Mouse (Mus musculus): Measurements from ENCODE around the gene Alg11.

Gene Alg11

GRCm38 (mm10) chr8:22061126-22061525 is 605 bp downstream of the Alg11 start:
- DNase-seq (ENCODE audit: low spot score), result no peak

DNA sequence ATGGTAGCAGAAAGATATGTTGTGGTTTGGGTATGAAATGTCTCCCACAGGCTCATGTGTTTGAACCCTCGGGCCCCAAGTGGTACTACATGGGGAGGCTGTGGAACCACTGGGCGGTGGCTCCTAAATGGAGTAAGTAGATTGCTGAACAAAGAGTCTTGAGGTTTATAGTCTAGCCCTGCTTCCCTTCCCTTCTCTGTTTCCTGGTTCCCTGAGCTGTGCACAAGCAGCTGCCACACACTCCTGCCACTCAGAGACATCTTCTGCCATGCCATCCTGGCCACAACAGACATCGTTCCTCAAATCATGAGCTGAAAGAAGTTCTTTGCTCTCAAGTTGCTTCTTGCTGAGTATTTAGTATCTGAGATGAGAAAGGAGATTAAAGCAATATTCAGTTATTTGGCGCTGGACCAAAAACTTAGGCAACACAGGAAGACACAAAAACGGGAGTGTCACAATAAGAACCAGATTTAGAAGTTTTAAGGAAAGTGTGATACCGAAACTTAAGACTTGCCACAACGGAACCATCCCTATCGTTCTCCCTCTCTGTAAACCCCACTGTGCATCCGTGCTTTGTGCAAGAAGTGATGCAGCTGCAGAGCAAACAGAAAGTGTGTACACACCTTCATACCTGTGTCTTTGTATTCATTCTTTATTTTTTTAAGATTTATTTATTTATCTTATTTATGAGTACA is 18.9 kb downstream of the Alg11 start:
- no peak for DNase-seq (ENCODE audit: low spot score)

GRCm38 (mm10) chr8:22089226-22089625 is 28.7 kb downstream of the Alg11 start:
- no peak for DNase-seq (ENCODE audit: low spot score)

DNA sequence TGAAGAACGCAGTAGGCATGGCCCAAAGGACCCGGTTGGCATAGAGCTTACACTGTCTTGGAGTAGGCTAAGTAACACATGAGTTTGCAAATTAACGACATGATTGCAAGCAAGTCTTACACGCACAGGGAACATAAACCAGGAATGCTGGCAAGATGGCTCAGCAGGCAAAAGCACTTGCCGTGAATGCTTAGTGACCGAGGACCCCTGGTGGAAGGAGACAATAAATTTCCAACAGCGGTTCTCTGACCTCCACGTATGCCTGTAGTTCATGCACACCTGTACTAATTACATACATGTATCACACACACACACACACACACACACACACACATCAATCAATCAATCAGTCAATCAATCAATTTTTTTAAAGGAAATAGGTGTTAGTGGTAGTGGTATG is 31.0 kb downstream of the Alg11 start:
- DNase-seq (ENCODE audit: low spot score), result no peak

- no peak for DNase-seq (ENCODE audit: low spot score)
Measured at GRCm38 (mm10) chr8:22107020-22107419, 46.5 kb downstream of the Alg11 start.
